Mouse (Mus musculus): ENCODE results near the gene Skor1. TPM values are rescaled to one million over a fixed set of nuclear protein-coding genes. Genes with fewer than 3 reads are reported as not detected.
A peak's percentile ranks its signal among the peaks of the same experiment; 100 is the strongest.

The Skor1 gene
- polyA plus RNA-seq, 1 experiment from 2014 or later, result 0.43 TPM

- peaks cover 72% of the 10 kb centered on the region for H3K27me3 ChIP-seq (ENCODE audit: control insufficient read depth, insufficient read depth, low read length)
- H3K27ac ChIP-seq (ENCODE audit: low read depth, low read length), result no peak overlapping the region
Measured at GRCm38 (mm10) chr9:63183864-63184263, 35.1 kb upstream of the Skor1 start.

GRCm38 (mm10) chr9:63182306-63182960 lies 33.7 kb upstream of the Skor1 start:
- Histone ChIP-seq H3K36me3 (ENCODE audit: control insufficient read depth, insufficient read depth, low read length) (no peaks in the 10 kb centered on the region), H3K27ac (ENCODE audit: low read depth, low read length) (peak overlapping the region; percentile 57; the same call in 1 of the 2 replicates), H3K4me2 (ENCODE audit: low read depth, low read length, severe bottlenecking) (peak overlapping the region; percentile 35; the same call in 1 of the 2 replicates), H3K9me3 (ENCODE audit: control insufficient read depth, low read length) (no peaks in the 10 kb centered on the region), H3K27me3 (ENCODE audit: control insufficient read depth, insufficient read depth, low read length) (peaks cover 72% of the 10 kb centered on the region), H3K9ac (ENCODE audit: low read length) (0 out of 2 replicates have a peak overlapping the region, but pooled peaks have one; percentile 13), H3K4me1 (replicated peaks; ENCODE audit: control insufficient read depth, insufficient read depth, low read length) (peaks cover 25% of the 10 kb centered on the region), H3K4me3 (ENCODE audit: low read depth, low read length) (no peak overlapping the region)
- DNase-seq (ENCODE audit: low spot score) (peak; percentile 84), ATAC-seq (replicated peaks; ENCODE audit: low FRiP score) (peak; percentile 80)
- WGBS, result 5% methylated on average over 14 of the region's 14 CpGs

More at GRCm38 (mm10) chr9:63183864-63184263, 35.1 kb upstream of the Skor1 start:
- H3K36me3 ChIP-seq (ENCODE audit: control insufficient read depth, insufficient read depth, low read length), result no peaks in the 10 kb centered on the region
- no peak overlapping the region for H3K4me2 ChIP-seq (ENCODE audit: low read depth, low read length, severe bottlenecking)
- no peak for DNase-seq (ENCODE audit: low spot score)
- ATAC-seq (replicated peaks; ENCODE audit: low FRiP score), result no peak
- no peak overlapping the region for H3K4me3 ChIP-seq (ENCODE audit: low read depth, low read length)
- peaks cover 36% of the 10 kb centered on the region for H3K4me1 ChIP-seq (replicated peaks; ENCODE audit: control insufficient read depth, insufficient read depth, low read length)
- H3K9me3 ChIP-seq (ENCODE audit: control insufficient read depth, low read length), result no peaks in the 10 kb centered on the region
- WGBS, result 69% methylated on average over 7 of the region's 7 CpGs
- H3K9ac ChIP-seq (ENCODE audit: low read length), result no peak overlapping the region

GRCm38 (mm10) chr9:63181337-63182178 lies 32.8 kb upstream of the Skor1 start:
- peak; percentile 65 for DNase-seq (ENCODE audit: low spot score)
- peak; percentile 40; the same call in 1 of the 2 replicates for ATAC-seq (replicated peaks; ENCODE audit: low FRiP score)
- H3K27me3 ChIP-seq (ENCODE audit: control insufficient read depth, insufficient read depth, low read length), result peaks cover 68% of the 10 kb centered on the region

GRCm38 (mm10) chr9:63178296-63178695 lies 29.5 kb upstream of the Skor1 start:
- peaks cover 36% of the 10 kb centered on the region for H3K27me3 ChIP-seq (ENCODE audit: control insufficient read depth, insufficient read depth, low read length)
- WGBS, result 89% methylated on average over 8 of the region's 8 CpGs
- H3K4me1 ChIP-seq (replicated peaks; ENCODE audit: control insufficient read depth, insufficient read depth, low read length), result peaks cover 17% of the 10 kb centered on the region
- H3K4me3 ChIP-seq (ENCODE audit: low read depth, low read length), result no peak overlapping the region
- H3K36me3 ChIP-seq (ENCODE audit: control insufficient read depth, insufficient read depth, low read length), result no peaks in the 10 kb centered on the region
- H3K27ac ChIP-seq (ENCODE audit: low read depth, low read length), result no peak overlapping the region
- no peaks in the 10 kb centered on the region for H3K9me3 ChIP-seq (ENCODE audit: control insufficient read depth, low read length)
- H3K4me2 ChIP-seq (ENCODE audit: low read depth, low read length, severe bottlenecking), result no peak overlapping the region
- DNase-seq (ENCODE audit: low spot score) (no peak), ATAC-seq (replicated peaks; ENCODE audit: low FRiP score) (no peak)
- no peak overlapping the region for H3K9ac ChIP-seq (ENCODE audit: low read length)

More at GRCm38 (mm10) chr9:63181337-63182178, 32.8 kb upstream of the Skor1 start:
- H3K4me1 ChIP-seq (replicated peaks; ENCODE audit: control insufficient read depth, insufficient read depth, low read length), result peaks cover 23% of the 10 kb centered on the region
- no peaks in the 10 kb centered on the region for H3K36me3 ChIP-seq (ENCODE audit: control insufficient read depth, insufficient read depth, low read length)
- WGBS, result 10% methylated on average over 11 of the region's 11 CpGs
- H3K27ac ChIP-seq (ENCODE audit: low read depth, low read length), result peak overlapping the region; percentile 57; the same call in 1 of the 2 replicates
- H3K9ac ChIP-seq (ENCODE audit: low read length), result peak overlapping the region; percentile 35
- H3K4me3 ChIP-seq (ENCODE audit: low read depth, low read length), result no peak overlapping the region
- peak overlapping the region; percentile 35; the same call in 1 of the 2 replicates for H3K4me2 ChIP-seq (ENCODE audit: low read depth, low read length, severe bottlenecking)
- no peaks in the 10 kb centered on the region for H3K9me3 ChIP-seq (ENCODE audit: control insufficient read depth, low read length)

- Histone ChIP-seq H3K27me3 (ENCODE audit: control insufficient read depth, insufficient read depth, low read length) (peaks cover 13% of the 10 kb centered on the region), H3K4me1 (replicated peaks; ENCODE audit: control insufficient read depth, insufficient read depth, low read length) (no peaks in the 10 kb centered on the region)
- WGBS, result 89% methylated on average over 8 of the region's 8 CpGs
Measured at GRCm38 (mm10) chr9:63174001-63174721, 25.4 kb upstream of the Skor1 start.

GRCm38 (mm10) chr9:63171951-63172350 lies 23.2 kb upstream of the Skor1 start:
- 39% methylated on average over 2 of the region's 2 CpGs for WGBS
- H3K27ac ChIP-seq (ENCODE audit: low read depth, low read length), result no peak overlapping the region
- DNase-seq (ENCODE audit: low spot score), result no peak
- no peak overlapping the region for H3K9ac ChIP-seq (ENCODE audit: low read length)
- no peak for ATAC-seq (replicated peaks; ENCODE audit: low FRiP score)
- no peaks in the 10 kb centered on the region for H3K4me1 ChIP-seq (replicated peaks; ENCODE audit: control insufficient read depth, insufficient read depth, low read length)
- H3K4me2 ChIP-seq (ENCODE audit: low read depth, low read length, severe bottlenecking), result no peak overlapping the region
- H3K4me3 ChIP-seq (ENCODE audit: low read depth, low read length), result no peak overlapping the region
- H3K27me3 ChIP-seq (ENCODE audit: control insufficient read depth, insufficient read depth, low read length), result no peaks in the 10 kb centered on the region
- no peaks in the 10 kb centered on the region for H3K36me3 ChIP-seq (ENCODE audit: control insufficient read depth, insufficient read depth, low read length)
- H3K9me3 ChIP-seq (ENCODE audit: control insufficient read depth, low read length), result no peaks in the 10 kb centered on the region

More at GRCm38 (mm10) chr9:63174001-63174721, 25.4 kb upstream of the Skor1 start:
- H3K36me3 ChIP-seq (ENCODE audit: control insufficient read depth, insufficient read depth, low read length), result no peaks in the 10 kb centered on the region
- ATAC-seq (replicated peaks; ENCODE audit: low FRiP score), result no peak
- H3K9ac ChIP-seq (ENCODE audit: low read length), result no peak overlapping the region
- no peak for DNase-seq (ENCODE audit: low spot score)
- H3K27ac ChIP-seq (ENCODE audit: low read depth, low read length), result no peak overlapping the region
- H3K9me3 ChIP-seq (ENCODE audit: control insufficient read depth, low read length), result no peaks in the 10 kb centered on the region
- no peak overlapping the region for H3K4me3 ChIP-seq (ENCODE audit: low read depth, low read length)
- no peak overlapping the region for H3K4me2 ChIP-seq (ENCODE audit: low read depth, low read length, severe bottlenecking)

- Histone ChIP-seq H3K4me2 (ENCODE audit: low read depth, low read length, severe bottlenecking) (no peak overlapping the region), H3K9ac (ENCODE audit: low read length) (no peak overlapping the region), H3K27me3 (ENCODE audit: control insufficient read depth, insufficient read depth, low read length) (no peaks in the 10 kb centered on the region), H3K4me3 (ENCODE audit: low read depth, low read length) (no peak overlapping the region), H3K36me3 (ENCODE audit: control insufficient read depth, insufficient read depth, low read length) (no peaks in the 10 kb centered on the region), H3K9me3 (ENCODE audit: control insufficient read depth, low read length) (no peaks in the 10 kb centered on the region), H3K27ac (ENCODE audit: low read depth, low read length) (no peak overlapping the region), H3K4me1 (replicated peaks; ENCODE audit: control insufficient read depth, insufficient read depth, low read length) (no peaks in the 10 kb centered on the region)
- no peak for ATAC-seq (replicated peaks; ENCODE audit: low FRiP score)
- no peak for DNase-seq (ENCODE audit: low spot score)
- 87% methylated on average over 1 of the region's 1 CpGs for WGBS
Measured at GRCm38 (mm10) chr9:63169127-63169526, 20.4 kb upstream of the Skor1 start.

- no peaks in the 10 kb centered on the region for H3K36me3 ChIP-seq (ENCODE audit: control insufficient read depth, insufficient read depth, low read length)
- 19% methylated on average over 9 of the region's 9 CpGs for WGBS
- H3K4me1 ChIP-seq (replicated peaks; ENCODE audit: control insufficient read depth, insufficient read depth, low read length), result no peaks in the 10 kb centered on the region
- H3K9me3 ChIP-seq (ENCODE audit: control insufficient read depth, low read length), result no peaks in the 10 kb centered on the region
- no peak overlapping the region for H3K4me2 ChIP-seq (ENCODE audit: low read depth, low read length, severe bottlenecking)
- DNase-seq (ENCODE audit: low spot score), result no peak
- ATAC-seq (replicated peaks; ENCODE audit: low FRiP score), result no peak
- H3K27me3 ChIP-seq (ENCODE audit: control insufficient read depth, insufficient read depth, low read length), result no peaks in the 10 kb centered on the region
- H3K9ac ChIP-seq (ENCODE audit: low read length), result no peak overlapping the region
- no peak overlapping the region for H3K27ac ChIP-seq (ENCODE audit: low read depth, low read length)
- no peak overlapping the region for H3K4me3 ChIP-seq (ENCODE audit: low read depth, low read length)
Measured at GRCm38 (mm10) chr9:63165070-63165469, 16.3 kb upstream of the Skor1 start.

All from forebrain, embryonic 11.5 days (tissue).